Mouse (Mus musculus): ENCODE results near the gene Kif22.

The Kif22 gene

GRCm38 (mm10) chr7:127031244-127031643 lies 11.0 kb downstream of the Kif22 start:
- DNase-seq (ENCODE audit: low spot score): no peak

- no peak for DNase-seq (ENCODE audit: low spot score)
Measured at GRCm38 (mm10) chr7:127030172-127030571, 12.1 kb downstream of the Kif22 start.

- DNase-seq (ENCODE audit: low spot score): no peak
Measured at GRCm38 (mm10) chr7:127027885-127028284, 14.4 kb downstream of the Kif22 start.

GRCm38 (mm10) chr7:127026984-127027726 lies 15.1 kb downstream of the Kif22 start, which contains the start of gene Maz:
Maz (minus strand) TSS chr7:127027037.
- peak; percentile 94 for DNase-seq (ENCODE audit: low spot score)

GRCm38 (mm10) chr7:127026616-127026983 lies 15.7 kb downstream of the Kif22 start:
- no peak for DNase-seq (ENCODE audit: low spot score)

GRCm38 (mm10) chr7:127026161-127026600 lies 16.1 kb downstream of the Kif22 start:
- no peak for DNase-seq (ENCODE audit: low spot score)

GRCm38 (mm10) chr7:127025556-127026160 lies 16.6 kb downstream of the Kif22 start:
- DNase-seq (ENCODE audit: low spot score): no peak

GRCm38 (mm10) chr7:127024755-127025555 lies 17.3 kb downstream of the Kif22 start:
- DNase-seq (ENCODE audit: low spot score): peak; percentile 75

- no peak for DNase-seq (ENCODE audit: low spot score)
Measured at GRCm38 (mm10) chr7:127023896-127024690, 18.2 kb downstream of the Kif22 start.

GRCm38 (mm10) chr7:127023272-127023691 lies 19.0 kb downstream of the Kif22 start:
- DNase-seq (ENCODE audit: low spot score): no peak

- no peak for DNase-seq (ENCODE audit: low spot score)
Measured at GRCm38 (mm10) chr7:127022528-127023271, 19.6 kb downstream of the Kif22 start.

GRCm38 (mm10) chr7:127021563-127022527 lies 20.4 kb downstream of the Kif22 start:
- no peak for DNase-seq (ENCODE audit: low spot score)

GRCm38 (mm10) chr7:127020901-127021562 lies 21.2 kb downstream of the Kif22 start, which contains the start of the genes Gm42742 and Prrt2:
Gm42742 (minus strand) TSS chr7:127021097.
Prrt2 (minus strand) TSS chr7:127021211.
- no peak for DNase-seq (ENCODE audit: low spot score)

GRCm38 (mm10) chr7:127020491-127020890 lies 21.8 kb downstream of the Kif22 start:
- DNase-seq (ENCODE audit: low spot score): no peak

GRCm38 (mm10) chr7:127020031-127020430 lies 22.2 kb downstream of the Kif22 start:
- DNase-seq (ENCODE audit: low spot score): no peak

- DNase-seq (ENCODE audit: low spot score): no peak
Measured at GRCm38 (mm10) chr7:127019306-127019960, 22.8 kb downstream of the Kif22 start.

- no peak for DNase-seq (ENCODE audit: low spot score)
Measured at GRCm38 (mm10) chr7:127018416-127019305, 23.6 kb downstream of the Kif22 start.

- DNase-seq (ENCODE audit: low spot score): no peak
Measured at GRCm38 (mm10) chr7:127017950-127018345, 24.3 kb downstream of the Kif22 start.

All from adipocyte (in vitro differentiated cells).